Mouse (Mus musculus) thymus, postnatal 4 days (tissue): ENCODE measurements at regions not wholly inside any gene's neighbourhood (a gene's known extent, or its start where the extent isn't known, plus 50 kb on each side); places are given as distances from the start of the nearest gene placed in this dataset.

Experiments used
- DNase-seq: peaks from one replicate; pipeline ENCODE4 v3.0.0; 2021

DNA sequence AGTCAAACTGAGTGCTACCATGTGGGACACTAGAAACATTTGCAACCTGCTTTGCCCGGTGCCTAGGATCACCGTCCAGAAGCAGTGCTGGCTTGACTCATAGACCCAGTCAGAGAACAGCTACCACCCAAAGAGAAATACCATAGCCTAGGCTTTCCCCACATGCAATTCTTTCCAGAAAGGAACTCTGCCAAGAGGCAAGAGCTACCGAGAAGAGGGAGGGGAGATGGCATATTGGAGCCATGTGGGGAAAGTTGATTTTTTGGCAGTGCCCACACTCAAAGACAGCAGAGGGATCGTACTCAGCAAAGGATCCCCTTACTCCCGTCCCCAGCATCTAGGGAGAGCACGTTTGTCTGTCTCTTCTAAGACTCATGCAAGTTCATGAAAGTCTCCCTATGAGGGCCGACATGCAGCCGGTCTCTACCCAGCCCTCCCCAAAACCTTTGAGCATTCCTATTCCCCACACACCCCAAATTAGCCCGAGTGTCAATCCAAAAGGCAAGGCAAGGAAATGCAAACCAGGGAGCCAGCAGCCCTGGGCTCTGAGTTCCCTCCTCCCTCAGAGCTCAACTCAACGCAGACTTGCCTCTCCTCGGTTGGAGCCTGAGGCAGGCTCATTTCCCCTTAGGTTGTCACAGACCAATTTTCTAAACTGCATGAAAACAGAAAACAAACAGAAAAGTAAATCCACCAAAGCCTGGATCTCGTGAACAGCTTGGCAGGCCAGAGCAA lies 116.2 kb upstream of the Pkdcc start:
- DNase-seq: no peak

DNA sequence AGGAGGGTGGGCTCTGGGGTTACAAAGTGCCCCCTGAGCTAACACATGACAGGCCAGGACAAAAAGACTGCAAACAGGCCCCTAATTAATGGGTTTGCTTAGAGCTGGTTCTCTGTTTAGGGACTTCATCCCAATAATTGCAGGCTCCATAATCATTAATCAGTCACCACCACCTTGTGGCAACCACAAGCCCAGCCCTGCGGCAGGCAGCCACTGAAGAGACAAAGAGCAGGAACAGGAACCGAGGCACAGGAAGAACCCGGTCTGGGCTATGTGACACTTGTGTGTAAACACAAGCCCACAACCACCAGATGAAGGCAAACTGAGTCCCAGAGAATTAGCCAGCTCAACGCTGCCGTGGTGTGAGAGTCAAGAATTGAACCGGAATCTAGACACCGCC lies 114.1 kb upstream of the Pkdcc start:
- DNase-seq: no peak

DNA sequence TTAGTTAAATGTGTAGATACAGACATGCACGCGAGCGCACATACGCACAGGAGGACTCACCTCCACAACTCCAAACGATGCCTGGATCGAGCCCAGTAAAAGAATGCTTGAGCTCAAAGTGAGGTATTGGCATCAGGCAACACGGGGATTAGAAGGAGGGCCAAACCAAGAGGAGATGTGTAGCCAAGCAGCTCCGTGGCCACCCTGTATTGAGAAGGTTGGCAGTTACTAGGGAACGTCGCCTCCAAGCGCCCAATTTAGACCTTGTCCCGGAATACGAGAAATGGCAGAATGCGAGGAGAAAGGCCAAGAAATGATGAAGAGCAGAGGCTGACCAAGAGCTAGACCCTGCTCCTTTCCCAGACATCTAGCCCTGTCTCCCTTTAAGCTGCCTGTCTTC lies 113.3 kb upstream of the Pkdcc start:
- DNase-seq: no peak

DNA sequence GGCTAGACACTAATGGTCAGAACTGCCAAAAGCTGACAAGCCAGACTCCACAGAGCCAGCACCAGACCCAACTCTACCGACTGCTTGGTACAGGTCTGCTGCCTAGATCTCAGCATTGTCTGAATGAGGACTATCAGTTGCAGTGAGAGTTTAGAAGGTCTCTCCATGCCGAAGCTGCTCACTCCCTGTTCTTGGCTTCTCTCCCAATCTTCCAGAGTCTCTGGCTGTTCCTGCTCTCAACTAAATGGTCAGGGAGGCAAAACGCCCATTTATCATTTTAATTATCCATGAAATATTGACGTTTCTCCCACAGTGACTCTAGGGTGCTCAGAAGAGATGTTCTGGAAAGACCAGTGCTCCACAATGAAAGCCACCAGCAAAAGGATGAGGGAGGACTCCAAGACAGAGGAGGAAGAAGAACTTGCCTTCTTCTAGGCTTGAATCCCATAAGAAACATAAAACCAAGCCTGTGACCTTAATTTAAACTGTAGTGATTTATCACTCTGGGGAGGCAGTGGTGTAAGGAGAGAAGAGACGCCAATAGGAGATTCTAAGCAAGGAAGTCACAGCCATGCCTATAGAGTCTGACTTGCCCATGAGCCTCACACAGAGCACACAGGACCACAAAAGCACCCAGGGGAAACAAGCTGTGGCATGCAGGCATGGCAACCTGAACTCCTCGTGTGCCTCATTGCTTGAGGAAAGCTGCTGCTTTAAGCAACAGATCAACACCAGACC lies 112.2 kb upstream of the Pkdcc start:
- no peak for DNase-seq

DNA sequence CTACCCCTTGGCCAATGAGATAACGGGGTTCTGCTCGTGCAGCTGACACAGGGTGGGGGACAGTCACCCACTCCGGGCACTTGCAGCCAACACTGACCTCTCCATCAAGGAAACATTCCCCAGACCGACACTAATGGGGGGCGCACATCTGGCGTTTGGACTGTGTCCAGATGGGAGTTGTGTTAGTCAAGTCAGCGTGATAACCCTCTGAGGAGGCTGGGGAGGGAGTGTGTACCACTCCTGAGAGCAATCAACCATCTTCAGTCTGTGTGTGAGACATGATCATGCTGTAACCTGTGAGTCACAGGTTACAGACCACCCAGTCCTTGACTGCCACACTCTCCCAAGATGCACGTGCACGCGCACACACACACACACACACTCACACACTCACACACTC lies 106.9 kb upstream of the Pkdcc start:
- no peak for DNase-seq

DNA sequence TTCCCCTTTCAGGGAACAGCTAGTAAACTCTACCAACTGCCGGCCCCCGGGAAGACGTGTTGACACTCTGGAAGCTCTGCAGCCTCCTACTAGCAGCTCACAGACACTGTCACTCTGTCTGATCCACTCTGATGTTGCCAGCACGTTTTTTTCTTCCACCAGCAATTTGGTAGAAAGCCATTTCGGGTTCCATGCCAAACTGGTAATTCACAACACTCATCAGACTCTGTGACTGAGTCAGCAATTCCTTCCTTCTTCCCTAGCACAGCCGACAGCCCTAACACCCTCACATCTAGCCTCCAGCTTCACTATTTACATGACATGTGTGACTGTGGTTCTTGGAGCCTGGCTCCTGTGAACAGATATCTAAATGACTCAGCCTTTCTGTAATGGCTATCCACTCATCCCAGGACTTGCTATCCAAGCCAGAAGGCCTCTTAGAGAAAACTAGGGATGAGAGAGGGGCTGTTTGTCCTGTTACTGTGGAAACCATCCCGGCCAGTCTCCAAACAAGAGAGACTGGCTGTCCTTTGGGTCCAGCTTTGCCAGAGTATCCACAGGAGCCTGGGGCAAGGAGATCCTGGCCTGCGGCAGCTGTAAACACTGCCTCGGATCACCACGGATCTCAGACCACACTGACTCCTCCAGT lies 105.2 kb upstream of the Pkdcc start:
- no peak for DNase-seq

DNA sequence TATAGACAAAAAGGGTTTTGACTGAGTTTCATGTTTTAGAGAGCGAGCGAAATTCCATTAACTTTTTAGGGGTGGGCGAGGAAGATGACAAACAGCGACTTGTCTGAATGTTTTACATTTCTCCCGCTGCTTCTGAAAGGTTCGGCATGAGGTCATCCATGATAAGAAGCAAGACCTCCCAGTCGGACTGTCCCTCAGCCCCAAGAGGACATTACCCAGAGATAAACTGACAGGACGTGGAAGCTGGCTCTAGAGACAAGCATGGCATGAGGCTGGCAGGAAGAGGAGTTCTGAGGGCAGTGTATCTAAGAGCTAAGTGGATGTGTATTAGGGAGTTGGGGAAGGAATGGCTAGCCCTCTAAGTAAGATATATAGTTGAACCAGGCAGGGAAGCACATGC lies 104.5 kb upstream of the Pkdcc start:
- no peak for DNase-seq

DNA sequence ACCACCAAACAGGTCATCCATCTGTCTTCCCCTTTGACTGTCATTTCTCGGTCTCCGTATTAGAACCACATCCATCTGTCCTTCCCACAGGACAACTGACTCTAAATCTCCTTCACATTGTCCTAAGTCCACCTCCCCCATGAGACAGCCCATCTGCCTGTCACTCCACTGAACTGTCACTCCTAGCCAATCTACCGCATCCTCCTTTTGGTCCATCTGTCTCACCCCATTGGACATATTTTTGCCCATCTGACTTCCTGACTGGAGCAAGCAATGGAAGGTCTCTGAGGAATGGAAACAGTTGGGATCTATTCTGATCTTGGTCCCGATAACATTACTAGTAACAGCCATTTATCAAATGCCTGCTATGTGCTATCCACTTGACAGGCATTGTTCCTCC lies 99.9 kb upstream of the Pkdcc start:
- DNase-seq: no peak

DNA sequence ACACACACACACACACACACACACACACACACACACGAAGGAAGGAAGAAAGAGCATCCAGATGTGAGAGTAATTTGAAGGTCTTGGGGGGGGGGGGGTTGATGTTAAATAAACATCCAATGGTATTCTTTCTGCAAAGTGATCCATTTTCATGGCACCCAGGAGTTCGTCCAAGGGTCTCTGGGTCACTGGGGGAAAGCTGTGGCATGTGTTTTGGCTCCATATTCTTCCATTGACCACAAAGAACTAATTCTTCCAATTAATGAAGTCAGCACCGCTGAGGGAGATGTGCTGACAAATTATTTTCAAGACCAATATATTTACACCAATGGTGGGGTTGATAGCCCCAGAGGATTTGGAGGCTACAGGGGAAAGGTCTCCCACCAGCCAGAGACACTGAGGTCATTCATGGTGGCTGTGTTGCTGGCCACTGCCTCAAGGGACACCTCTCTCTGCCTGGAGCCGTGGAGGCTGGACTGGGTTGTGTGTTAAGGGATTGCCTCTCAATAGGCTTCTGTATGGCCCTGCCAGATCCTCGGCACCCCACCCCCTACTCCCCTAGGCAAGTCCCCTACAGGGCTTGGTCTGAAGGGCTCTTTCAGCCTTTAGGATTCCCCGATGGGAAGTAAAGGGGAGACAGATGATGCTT lies 99.1 kb upstream of the Pkdcc start:
- no peak for DNase-seq

DNA sequence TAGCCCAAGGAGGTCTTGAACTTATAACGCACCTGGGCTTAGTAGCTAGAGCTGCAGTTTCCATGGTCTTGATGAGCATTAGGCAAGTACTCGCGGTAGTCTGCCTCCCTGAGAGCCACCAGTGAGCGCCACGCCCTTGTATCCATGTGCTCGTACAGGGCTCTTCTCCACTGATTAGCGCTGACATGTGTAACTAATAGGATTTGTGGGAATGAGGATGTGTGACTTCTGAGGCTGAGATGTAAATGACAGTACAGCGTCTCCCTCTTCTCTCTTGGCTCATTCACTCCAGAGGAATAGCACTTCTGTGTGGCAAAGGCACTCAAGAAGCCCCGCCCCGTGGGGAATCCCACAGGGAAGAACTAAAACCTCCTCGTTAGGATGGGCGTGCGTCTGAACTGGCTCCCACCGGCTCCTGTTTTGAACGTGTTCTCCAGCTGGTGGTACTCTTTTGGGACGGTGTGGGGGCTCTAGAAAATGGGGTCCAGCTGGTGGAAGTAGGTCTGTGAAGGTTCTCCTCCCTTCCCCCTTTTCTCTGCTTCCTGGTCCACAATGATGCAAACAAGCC lies 94.3 kb upstream of the Pkdcc start:
- no peak for DNase-seq

DNA sequence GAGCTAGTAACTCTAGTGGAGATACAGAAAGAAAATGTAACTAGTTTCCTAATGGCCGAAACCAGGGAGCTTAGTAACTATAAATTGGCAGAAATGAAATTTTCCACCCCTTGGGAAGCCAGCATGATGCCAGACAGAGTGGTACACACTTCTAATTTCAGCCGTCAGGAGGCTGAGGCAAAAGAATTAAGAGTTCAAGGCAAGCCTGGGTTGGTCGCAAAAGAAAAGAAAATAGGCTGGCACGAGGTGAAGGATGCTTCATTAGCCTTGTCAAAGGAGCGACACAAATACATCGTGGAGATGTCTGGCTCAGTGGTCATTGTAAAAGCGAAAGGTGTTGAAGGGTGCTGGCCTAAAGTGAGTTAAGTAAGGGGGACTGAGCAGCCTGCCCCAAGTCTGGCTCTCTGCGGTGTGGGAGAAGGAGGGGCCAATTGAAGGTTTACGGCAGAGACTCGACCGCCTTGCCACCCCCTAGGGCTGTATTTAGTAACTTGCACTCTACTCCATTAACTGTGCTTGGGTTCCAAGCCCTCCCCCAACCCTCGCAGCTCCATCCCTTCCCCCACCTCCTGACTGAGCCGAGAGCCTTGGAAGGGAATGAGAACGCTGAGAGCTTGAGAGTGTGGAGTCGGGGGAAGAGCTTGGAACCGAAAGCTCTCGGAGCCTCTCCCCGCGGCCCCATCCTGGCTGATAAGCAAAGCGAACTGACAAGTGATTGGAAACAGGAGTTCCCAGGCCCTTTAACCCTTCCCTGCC lies 92.4 kb upstream of the Pkdcc start:
- DNase-seq: peak; percentile 32

DNA sequence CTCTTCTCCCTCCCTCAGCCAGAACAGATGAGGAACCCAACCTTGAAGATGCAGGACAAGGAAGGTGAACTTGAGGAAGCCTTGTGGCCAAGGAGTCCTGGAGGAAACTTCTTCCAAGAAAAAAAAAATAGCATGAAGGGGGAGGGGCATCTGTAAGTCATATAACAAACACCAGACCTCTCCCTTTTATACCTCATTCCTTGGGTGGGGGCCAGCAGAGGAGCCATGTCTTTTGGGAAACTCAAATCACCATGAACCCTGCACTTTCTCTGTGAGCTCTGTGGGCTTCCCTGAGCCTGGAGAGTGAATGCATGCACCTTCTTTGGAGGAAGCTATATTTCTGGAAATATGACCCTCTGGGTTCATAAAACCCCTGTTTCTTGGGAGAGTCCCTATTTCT lies 90.0 kb upstream of the Pkdcc start:
- DNase-seq: no peak

DNA sequence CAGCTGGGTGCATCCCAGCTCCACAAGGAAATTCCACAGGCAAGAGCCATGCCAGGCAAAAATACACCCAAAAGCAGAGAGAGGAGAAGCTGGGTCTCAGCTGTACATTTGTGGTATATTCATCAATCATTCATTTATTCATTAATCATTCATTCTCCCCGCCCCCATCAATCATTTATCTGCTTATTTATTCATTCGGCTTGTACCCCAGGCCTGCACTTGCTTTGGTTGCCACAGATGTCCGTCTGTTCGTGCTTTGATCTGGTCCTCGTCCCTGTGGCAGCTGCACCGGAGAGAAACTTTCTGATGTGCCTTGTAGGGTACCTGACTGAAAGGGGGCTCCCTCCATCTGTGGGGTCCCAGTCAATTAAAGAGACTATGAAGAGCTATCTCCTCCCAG lies 87.2 kb upstream of the Pkdcc start:
- DNase-seq: no peak

DNA sequence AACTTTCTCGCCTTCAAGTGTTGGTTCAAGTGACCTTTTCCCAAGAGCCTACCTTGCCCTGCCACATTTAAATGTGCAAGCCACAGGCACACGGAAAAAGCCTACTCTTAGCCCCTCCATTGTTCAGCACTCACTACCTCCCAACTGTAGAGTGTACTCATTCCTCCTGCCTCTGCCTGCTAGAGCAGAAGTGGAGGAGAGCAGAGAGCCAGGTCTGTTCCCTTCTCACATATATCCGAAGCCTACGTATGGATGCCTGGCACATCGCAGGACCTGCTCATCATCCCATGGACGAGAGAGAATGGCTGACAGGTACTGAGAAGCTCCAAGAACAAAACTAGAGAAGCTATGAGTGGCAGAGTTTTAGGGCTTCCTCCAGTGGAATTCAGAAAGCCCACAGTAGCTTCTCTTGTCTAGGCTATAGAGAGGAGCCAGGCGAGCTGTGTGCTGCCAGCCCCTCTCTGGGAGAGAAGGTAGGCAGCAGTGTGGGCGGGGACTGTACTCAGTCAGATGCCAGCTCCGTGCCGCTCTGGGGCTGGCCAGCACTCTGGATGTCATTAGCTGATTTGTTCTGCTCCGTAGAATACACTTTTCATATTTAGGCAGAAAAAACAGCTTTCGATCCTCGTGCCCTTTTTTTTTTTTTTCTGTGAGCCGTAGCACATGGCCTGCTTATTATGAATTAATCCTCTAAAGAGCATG lies 86.1 kb upstream of the Pkdcc start:
- DNase-seq: no peak

DNA sequence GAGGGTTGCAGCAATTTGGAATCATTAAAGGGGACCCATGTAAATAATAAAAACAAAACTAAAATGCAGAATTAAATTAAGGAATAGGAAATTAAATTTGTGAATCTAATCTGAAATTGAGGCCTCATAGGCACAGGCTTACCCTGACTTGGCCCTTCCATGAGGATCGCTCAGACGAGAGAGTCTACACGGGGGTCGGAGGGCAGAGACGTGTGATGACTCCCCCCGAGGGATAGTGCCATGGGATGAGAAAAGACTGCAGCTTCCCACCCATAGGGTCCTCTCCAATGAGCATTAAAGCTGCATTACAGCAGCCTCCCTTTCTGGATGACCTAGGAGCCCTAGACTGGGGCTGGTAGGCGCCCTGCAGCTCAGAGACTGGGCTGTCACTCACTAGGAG lies 85.4 kb upstream of the Pkdcc start:
- DNase-seq: no peak

DNA sequence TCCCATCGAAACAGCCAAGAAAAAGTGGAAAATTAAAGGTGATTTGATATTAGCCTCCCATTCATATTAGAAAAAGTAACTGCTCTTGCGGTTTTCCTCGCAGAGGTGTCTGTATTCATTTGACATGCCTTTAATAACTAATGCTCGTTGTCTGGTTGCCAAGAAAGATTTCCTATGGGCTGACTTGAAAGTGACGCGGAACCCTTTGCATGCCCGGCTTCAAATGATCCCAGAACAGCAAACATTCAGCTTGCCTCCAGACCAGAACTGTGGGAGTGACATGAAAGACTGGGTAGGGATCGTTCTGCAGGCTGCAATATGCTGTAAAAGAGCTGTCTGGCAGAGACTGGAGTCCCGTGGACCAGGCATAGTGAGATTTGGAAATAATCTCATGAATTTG lies 81.9 kb upstream of the Pkdcc start:
- DNase-seq: no peak

DNA sequence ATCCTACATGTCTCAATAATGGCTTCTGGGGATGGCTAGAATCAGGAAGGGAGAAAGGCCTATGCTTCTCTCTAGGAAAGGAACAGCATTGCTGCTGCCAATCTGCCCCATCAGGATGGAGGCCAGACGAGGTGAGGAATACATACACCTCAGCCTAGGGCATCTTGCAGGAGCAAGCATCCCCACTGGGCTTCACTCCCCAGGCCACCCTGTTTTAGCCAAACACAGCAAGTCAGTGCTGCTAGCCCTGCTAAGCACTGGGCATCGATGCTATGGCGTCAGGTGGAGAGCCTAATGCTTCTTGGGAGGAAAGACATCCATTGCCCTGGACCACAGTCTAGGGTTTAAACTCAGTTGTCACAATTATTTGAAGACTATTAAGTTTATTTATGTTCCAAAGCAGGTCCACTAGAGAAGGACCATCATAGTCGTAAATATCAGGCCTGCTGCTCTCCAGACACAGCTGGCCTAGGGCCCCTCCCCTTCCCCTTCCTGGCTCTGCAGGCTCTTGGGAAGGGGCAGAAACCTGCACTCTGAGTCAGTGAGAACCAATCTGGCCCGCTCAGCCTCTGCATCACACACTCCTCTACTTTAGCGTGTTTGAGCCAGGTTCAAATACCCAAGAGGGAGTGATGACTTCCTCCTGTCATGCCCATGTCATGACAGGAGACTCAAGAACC lies 79.5 kb upstream of the Pkdcc start:
- DNase-seq: no peak

DNA sequence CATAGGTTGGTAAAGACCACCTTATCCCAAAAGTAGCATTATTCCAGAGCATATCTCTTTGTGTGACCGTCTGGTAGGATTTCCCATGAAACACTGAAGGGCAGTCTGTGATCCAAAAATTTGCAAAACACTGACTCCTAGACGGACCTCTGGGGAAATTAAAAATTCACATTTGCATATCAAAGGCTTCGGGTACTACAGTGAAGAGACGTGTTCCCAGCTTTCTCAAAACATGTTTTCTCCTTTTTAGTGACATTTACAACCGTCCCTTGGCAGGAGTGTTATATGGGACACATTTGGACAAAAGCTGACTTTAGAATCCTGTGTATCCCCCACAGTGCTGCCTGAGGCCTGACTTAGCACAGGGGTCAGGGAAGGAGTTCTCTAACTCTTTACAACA lies 78.8 kb upstream of the Pkdcc start:
- no peak for DNase-seq

DNA sequence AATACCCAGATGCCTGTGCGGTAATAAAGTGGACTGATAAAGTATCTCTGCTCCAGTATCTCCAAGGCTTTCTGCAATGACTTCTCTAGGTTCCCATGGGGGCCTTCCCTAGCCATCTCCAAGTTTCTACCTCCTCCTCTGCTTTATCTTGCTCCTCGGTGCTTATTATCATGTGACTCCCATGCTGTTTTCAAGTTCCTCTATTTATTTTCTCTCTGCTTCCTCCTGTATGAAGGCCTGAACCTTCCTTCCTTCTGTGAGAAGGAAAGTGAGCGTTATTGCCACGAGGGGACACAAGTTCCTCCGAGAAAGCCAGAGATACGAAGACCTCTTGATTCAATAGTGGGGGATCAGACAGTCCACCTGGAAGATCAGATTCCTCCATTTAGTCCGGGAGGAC lies 77.4 kb upstream of the Pkdcc start:
- DNase-seq: no peak

DNA sequence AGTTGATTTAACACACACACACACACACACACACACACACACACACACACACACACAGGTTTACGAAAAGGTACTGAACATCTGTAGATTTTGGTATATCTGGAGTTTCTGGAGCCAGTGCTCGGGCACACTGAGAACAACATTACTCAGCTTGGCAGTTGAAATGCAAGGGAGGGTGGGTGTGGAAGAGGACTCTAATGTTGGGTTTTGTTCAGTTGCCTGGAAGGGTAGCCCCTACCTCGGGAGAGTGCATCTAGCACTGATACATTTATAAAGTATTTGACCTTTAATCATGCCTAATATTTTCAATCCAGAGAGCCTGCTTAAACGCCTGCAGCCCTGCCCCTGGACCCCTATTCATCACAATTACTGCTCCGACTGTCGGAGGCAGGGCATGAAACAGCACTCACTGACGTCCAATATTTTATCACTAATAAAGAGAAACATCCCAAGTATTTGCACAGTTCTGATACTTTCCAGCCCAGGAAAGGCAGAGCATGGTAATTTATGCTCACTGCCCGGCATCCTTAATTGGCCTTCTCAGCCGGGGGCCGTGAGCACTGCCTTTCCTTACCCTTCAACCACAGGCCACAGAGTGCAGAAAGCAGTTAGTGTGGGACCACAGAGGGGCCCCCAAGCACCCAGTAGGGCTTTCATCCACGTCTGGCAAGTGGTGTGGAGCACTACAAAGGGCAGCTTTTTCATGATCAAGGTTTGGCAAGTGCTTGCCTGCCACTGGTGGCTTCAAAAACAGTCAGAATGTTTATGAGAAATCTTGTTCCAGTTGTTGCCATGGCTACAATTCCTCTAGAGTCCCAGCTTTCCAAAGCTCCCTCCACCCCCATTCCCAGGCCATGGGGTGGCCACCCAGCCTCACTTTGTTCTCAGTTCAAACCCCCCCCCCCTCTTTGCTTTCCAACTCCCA lies 76.3 kb upstream of the Pkdcc start:
- no peak for DNase-seq
